Mouse (Mus musculus) adipocyte (in vitro differentiated cells): ENCODE data around the gene Bcas3.

Experiments used
- DNase-seq: peaks from one replicate; pipeline ENCODE4 v3.0.0-alpha.2; 2016; ENCODE audit warnings: low spot score

Gene Bcas3

GRCm38 (mm10) chr11:85751171-85751570, 398.2 kb downstream of the Bcas3 start:
- DNase-seq, result no peak

GRCm38 (mm10) chr11:85754631-85755502, 401.9 kb downstream of the Bcas3 start:
- no peak for DNase-seq

DNA sequence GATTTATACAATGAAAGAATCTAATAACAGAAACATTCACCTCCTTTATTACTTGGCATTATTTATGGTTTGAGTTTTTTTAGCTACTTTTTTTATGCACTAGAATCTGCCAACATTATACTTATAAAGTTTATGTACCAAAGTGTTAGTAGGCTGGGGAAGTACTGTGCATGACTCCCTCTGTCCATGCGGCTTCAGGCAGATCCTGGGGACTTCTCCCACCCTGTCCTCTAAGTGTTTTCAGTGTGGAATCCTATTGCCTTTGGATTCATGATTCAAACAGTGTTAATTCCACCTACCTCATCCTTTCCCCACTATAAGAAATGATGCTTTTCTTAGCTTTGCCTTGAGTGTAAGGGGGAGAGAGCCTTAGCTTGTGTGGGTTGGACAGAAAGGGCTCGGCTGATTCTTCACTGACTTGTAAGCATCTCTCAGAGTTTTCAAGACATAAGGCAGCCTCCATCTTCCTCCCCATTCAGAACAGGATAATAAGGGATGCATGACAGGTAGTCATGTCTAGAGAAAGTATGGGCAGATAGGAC, 402.6 kb downstream of the Bcas3 start:
- no peak for DNase-seq

DNA sequence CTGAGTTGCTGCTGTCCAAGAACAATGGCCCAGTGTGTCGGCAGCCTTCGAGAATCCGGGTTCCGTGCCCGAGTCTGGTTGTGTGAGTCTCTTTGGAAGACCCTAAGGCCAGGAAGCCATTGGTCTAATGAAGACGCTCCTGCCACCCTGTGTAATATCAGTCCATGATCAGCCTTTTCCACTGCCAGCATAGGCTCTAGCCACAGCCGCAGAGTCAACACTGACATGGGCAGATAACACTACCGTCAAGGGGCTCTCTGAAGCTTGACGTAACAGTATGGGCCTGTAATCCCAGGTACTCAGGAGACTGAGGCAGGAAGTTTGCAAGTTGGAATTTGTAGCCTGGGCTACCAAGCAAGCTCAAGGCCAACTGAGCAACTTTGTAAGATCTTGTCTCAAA, 405.9 kb downstream of the Bcas3 start:
- DNase-seq, result no peak

GRCm38 (mm10) chr11:85759634-85760439, 406.9 kb downstream of the Bcas3 start:
- DNase-seq, result peak; percentile 55

DNA sequence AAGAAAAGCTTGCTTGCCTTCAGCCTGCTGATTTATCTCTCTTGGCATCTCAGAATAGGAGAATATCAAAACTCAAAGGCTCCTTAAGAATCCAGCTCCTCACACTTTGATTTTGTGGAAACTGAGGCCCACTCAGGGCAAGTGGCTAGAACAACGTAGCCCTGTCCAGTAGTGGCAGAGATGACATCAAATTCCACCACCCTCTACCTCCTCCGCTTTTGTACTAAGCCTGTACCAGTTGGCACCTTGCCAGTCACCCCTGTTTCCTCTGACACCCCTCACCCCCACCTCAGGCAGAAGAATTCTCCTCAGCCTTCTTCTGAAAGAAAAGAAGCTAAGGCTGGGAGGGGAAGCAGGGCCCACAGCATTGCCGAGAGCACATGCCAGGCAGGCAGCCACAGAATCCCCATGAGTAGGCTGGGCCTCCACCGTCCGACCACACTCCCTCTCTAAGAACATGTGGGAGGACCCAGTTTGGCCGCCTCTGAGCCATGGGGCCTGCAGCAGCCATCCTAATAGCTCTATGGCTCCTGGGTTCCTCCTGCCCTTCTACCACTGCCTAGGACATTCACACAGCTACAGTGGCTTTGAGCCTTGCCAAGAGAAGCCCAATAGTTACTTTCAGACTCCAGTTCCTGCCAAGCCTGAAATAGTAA, 407.6 kb downstream of the Bcas3 start:
- DNase-seq, result peak; percentile 64

DNA sequence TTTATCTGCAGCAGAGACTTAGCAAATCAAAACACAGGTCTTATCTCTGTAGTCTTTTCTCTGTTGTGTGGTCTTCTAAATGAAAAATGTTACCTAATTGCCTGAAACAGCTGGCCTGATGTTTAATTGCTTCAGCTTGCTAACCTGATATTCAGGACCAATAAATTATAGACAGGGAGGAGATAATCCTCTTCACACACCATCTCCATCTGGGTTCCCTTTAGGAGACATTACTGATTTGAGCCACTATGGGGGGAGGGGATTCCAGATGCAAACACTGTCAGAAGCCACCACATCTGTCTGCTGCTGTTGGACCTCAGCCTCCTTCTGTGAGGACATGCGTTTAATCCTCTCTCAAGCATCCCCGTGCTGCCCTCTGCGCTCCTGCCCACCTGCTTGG, 408.2 kb downstream of the Bcas3 start:
- no peak for DNase-seq

GRCm38 (mm10) chr11:85763655-85764054, 410.7 kb downstream of the Bcas3 start:
- no peak for DNase-seq

DNA sequence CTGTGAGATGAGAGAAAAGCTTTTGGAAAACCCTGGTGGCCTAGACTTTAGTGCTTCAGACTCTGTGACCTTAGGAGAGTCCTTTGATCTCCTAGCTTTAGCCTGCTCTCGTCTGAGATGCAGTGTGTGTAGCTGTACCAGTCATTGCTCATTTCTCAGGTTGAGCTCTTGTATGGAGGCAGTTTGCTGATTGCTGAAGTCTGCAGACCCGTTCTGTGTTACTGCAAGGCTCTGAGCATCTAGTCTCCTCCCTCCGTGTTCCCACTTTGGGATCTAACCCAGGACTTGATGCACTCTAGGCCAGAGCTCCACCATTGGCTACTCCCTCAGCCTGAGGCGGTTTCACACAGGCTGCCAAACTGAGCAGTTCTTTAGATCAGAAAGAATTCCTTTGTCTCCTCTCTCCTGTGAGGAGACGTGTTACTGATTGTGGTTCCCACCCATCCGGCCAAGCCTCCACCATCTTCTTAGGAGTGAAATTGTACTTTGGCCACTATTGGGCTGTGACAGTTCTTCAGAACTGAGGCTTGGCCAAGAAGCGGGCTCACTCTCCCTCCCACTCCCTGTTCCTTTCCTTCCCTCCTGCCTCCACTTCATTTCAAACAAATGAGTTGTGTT, 413.2 kb downstream of the Bcas3 start:
- DNase-seq, result no peak

GRCm38 (mm10) chr11:85766811-85767210, 413.8 kb downstream of the Bcas3 start:
- DNase-seq, result no peak

DNA sequence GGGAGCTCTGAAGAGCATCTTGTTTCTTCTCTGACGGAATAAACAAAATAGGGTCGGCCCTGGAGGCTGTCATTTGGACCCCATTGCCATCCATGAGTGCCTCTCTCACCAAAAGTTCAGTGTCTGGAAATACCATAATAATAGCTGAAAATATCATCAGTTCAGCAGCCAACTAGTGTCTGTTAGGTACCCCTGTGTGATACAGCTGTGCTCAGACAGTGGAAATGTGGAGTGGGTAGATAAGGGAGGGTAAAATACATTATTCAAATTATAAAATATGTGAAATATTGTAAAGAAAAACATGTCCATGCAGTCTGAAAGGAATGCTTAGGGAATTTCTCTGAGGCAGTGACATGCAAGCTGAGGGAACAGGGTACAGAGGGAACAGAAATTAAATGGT, 416.8 kb downstream of the Bcas3 start:
- no peak for DNase-seq

- peak; percentile 92 for DNase-seq
Observed at GRCm38 (mm10) chr11:85773391-85773790, 420.4 kb downstream of the Bcas3 start.

- no peak for DNase-seq
Observed at GRCm38 (mm10) chr11:85774707-85775106, 421.7 kb downstream of the Bcas3 start.

GRCm38 (mm10) chr11:85775492-85775891, 422.5 kb downstream of the Bcas3 start:
- no peak for DNase-seq

GRCm38 (mm10) chr11:85776861-85777360, 423.9 kb downstream of the Bcas3 start:
- peak; percentile 79 for DNase-seq

- DNase-seq, result peak; percentile 49
Observed at GRCm38 (mm10) chr11:85777950-85778349, 425.0 kb downstream of the Bcas3 start.

GRCm38 (mm10) chr11:85780303-85780702, 427.3 kb downstream of the Bcas3 start:
- peak; percentile 40 for DNase-seq

GRCm38 (mm10) chr11:85786113-85786718, 433.2 kb downstream of the Bcas3 start:
- DNase-seq, result peak; percentile 87

DNA sequence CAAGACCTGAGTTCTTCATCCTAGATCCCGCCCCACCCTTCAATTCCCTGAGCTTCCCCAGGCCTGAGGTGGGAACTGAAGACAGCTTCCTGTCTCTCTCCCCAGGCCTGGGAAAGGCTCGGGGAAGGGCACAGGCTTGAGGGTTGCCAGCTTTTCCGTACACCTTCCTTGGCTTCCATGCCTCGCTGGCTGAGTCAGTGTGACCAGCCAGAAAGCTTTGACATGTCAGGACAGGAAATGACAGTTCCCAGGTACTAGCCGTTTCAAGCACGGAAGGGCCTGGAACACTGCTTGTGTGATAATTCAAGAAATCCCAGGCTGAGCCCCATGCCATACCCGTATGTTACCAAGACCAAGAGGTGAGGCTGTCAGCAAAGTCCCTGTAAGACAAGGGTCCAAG, 436.8 kb downstream of the Bcas3 start:
- DNase-seq, result no peak

DNA sequence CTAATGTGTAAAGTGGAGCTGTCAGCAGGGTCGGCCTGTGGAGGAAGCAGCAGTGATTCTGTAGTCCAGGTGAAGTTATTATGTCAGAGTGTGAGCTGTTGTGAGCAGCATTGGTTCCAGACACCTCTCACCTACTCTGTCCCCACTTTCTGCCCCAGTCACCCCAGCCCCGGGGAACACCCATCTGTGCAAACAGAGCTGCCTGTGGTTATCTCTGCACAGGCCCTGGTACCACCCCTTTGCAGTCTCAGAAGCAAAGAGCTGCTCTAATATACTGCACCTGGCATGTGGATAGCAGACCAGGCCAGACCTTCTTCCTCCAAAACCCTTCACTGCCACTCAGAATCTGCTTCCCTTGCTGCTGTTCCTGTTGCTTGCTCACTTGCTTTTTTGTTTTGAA, 437.3 kb downstream of the Bcas3 start:
- no peak for DNase-seq

DNA sequence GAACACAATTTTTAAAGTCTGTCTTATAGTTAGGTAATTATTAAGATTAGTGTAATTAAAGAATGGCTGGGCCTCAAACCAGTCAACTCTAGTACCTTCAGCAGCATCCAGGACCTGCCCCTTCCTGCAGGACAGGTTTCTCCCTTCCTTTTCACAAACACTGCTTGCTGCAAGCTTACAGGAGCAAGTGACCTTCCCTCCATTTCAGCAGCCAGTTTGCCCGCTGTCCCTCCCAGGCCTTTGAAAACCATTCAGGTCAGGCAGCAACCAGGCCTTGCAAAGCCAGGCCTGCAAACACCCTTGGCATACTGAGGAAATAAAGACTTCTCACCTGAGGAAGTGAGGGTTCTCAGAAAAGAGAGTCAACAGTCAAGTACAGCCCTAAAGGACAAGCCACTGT, 438.2 kb downstream of the Bcas3 start:
- peak; percentile 22 for DNase-seq
